Mouse (Mus musculus) left cerebral cortex, adult 2 months (tissue): ENCODE results near the gene Commd9. TPM values are rescaled to one million over a fixed set of nuclear protein-coding genes. Genes with fewer than 3 reads are reported as not detected.

Experiments used
- DNase-seq, 2 experiments: peaks; one replicate each; pipeline ENCODE4 v3.0.0; 2021 to 2022; ENCODE audit warnings: low spot score in 2 of 2, mixed read lengths in 1 of 2; ENCODE audit errors: extremely low spot score in 1 of 2
- H3K27ac ChIP-seq: fragments of 200-600 bp; 2 replicates; pipeline ENCODE4 v1.8.1; 2022
- H3K4me3 ChIP-seq: fragments of 200-600 bp; 2 replicates; pipeline ENCODE4 v1.8.1; 2022
- CTCF ChIP-seq: fragments of 200-600 bp; IDR thresholded peaks from 2 replicates; pipeline ENCODE4 v1.8.1; 2022; ENCODE audit warnings: antibody characterized with exemption, mild to moderate bottlenecking, moderate library complexity
- intact Hi-C: fragments of 180-260 bp; cut with DNase I; formaldehyde crosslinking; loops from one replicate; pipeline ENCODE4 v1.15.1; 2025
- total RNA-seq, 2 experiments: library from RNA; stranded (reverse); gene quantifications; 2 replicates each; pipeline ENCODE4 v1.2.3; 2021

The Commd9 gene
- total RNA-seq, 2 experiments from 2014 or later = 38.6 to 42.3 TPM

- TF ChIP-seq CTCF = no peak
- H3K27ac ChIP-seq = no peak overlapping the region
- DNase-seq = no peak
- intact Hi-C loops = no loop called here
- no peak overlapping the region for H3K4me3 ChIP-seq
Observed at GRCm38 (mm10) chr2:101888886-101889285, 2.8 kb downstream of the Commd9 start.

DNA sequence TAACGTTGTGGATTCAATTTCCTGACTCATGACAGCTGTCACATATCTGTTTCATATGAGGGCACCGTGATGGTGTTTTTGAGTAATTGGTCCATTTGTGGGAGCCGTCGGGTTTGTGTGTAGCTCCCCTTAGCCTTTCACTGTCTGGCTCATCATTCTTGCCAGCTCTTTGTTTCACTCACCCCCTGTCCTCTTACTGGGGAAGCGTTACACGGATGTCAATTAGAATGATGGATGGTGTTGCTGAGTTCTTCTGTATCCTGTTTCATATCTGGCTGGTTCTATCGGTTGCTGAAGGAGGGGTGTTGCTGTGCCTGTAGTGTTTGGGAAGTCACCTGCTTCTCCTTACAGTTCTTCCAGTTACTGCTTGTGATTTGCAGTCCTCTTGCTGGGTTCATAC, 5.1 kb downstream of the Commd9 start:
- H3K27ac ChIP-seq = no peak overlapping the region
- no peak for DNase-seq
- TF ChIP-seq CTCF = no peak
- no peak overlapping the region for H3K4me3 ChIP-seq
- intact Hi-C loops = no loop called here

- Histone ChIP-seq H3K4me3 (no peak overlapping the region), H3K27ac (no peak overlapping the region)
- TF ChIP-seq CTCF = no peak
- DNase-seq = no peak
- intact Hi-C loops = no loop called here
Observed at GRCm38 (mm10) chr2:101894126-101894525, 8.1 kb downstream of the Commd9 start.

DNA sequence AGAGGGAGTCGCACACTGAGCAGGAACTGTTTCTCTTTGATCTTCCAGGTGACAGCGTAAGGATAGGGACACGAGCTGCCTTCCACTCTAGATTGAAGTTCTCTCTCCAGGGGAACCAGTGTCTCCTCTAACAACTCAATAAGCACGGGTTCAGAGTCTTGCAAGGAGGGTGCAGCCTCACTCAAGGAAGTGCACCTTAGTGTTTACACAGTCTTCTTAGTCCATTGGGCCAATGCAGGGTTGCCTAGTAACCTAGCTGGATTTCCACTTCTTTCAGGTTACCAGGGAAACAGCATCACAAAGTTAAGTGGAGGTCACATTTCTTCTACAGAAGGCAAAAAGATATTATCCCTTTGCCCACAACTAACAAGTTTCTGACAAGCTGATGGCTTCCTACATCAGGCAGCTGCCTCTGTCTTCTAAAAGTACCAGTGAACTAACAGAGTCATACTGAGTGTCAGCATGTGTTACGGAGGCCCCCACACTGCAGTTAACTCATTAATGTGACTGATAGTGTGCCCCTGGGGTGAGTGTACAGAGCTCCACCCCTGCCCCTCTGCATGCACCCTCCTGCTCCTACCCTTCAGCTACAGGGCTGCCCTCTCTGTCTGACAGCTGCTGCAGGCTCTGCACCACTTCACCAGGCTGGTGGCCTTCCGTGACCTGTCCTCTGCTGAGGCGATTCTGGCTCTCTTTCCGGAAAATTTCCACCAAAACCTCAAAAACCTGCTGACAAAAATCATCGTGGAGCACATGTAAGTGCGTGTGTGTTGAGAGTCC, 10.6 kb downstream of the Commd9 start:
- no peak for TF ChIP-seq CTCF
- H3K4me3 ChIP-seq = no peak overlapping the region
- intact Hi-C loops = no loop called here
- H3K27ac ChIP-seq = no peak overlapping the region
- DNase-seq = no peak

- intact Hi-C loops = loop anchor here (10.0 kb wide), 2 partner anchors 383 to 773 kb away; no protein-coding TSS in a partner anchor
- Histone ChIP-seq H3K27ac (no peak overlapping the region), H3K4me3 (no peak overlapping the region)
- DNase-seq = no peak
- no peak for TF ChIP-seq CTCF
Observed at GRCm38 (mm10) chr2:101902196-101902595, 16.1 kb downstream of the Commd9 start.

DNA sequence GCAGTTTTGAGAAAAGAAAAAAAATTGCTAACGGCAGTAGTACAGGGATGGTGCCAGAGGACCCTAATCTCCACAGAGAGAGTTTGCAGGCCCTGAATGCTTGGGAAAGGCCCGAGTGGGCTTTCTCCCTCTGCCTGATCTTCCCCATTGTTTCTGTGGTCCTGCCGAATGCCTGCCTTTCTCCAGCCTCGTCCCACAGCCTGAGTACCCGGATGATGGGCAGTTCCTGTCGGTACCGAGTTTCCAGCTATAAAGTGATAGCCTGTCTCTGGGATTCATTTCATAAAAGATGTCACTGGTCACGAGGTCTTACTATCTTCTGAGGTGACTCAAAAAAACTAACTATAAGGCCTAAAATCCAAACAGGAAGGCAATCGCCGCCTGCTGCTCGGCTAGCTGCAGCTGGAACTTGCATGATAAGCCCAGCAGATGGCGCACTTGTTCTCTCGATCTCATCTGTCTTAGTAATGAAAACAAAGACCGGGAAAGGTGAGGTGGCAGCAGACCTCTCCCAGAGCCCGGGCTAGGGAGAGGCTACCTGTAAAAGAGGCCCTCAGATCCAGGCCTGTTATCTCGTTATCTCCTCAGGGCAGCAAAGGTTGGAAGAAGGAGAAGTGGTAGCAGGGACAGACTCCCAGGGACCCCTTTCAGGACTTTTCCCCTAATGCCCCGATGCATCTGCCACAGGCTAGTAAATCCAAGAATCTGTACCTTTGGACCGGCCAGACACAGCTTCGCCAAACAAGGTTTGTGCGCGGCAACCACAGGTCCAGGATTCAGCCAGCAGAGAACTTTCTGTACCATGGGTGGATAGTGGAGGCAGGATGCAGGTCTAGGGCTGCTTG, 19.7 kb downstream of the Commd9 start:
- TF ChIP-seq CTCF = peak; percentile 86
- Histone ChIP-seq H3K4me3 (0 out of 2 replicates have a peak overlapping the region, but pooled peaks have one; percentile 14), H3K27ac (no peak overlapping the region)
- intact Hi-C loops = loop anchor here (2.0 to 10.0 kb wide), 6 partner anchors 77 to 769 kb away; no protein-coding TSS in a partner anchor
- DNase-seq = peak; percentile 78 to 83

GRCm38 (mm10) chr2:101906379-101906690, 20.3 kb downstream of the Commd9 start:
- intact Hi-C loops = loop anchor here (2.0 to 10.0 kb wide), 6 partner anchors 76 to 768 kb away; no protein-coding TSS in a partner anchor
- no peak for TF ChIP-seq CTCF
- no peak for DNase-seq
- no peak overlapping the region for H3K4me3 ChIP-seq
- no peak overlapping the region for H3K27ac ChIP-seq

GRCm38 (mm10) chr2:101907386-101908022, 21.5 kb downstream of the Commd9 start:
- no peak overlapping the region for H3K4me3 ChIP-seq
- no peak overlapping the region for H3K27ac ChIP-seq
- intact Hi-C loops = loop anchor here (1.0 to 10.0 kb wide), 7 partner anchors 75 to 767 kb away; partner anchors contain the start of gene Fjx1
- DNase-seq = peak in 1 of 2 experiments; percentile 27
- TF ChIP-seq CTCF = no peak

- Histone ChIP-seq H3K4me3 (no peak overlapping the region), H3K27ac (no peak overlapping the region)
- DNase-seq = peak; percentile 38 to 45
- intact Hi-C loops = loop anchor here (5.0 to 10.0 kb wide), 5 partner anchors 74 to 766 kb away; no protein-coding TSS in a partner anchor
- TF ChIP-seq CTCF = no peak
Observed at GRCm38 (mm10) chr2:101908773-101909172, 22.7 kb downstream of the Commd9 start.

- no peak overlapping the region for H3K4me3 ChIP-seq
- no peak for DNase-seq
- no peak overlapping the region for H3K27ac ChIP-seq
- no peak for TF ChIP-seq CTCF
- intact Hi-C loops = loop anchor here (5.0 to 10.0 kb wide), 5 partner anchors 73 to 765 kb away; no protein-coding TSS in a partner anchor
Observed at GRCm38 (mm10) chr2:101909326-101910080, 23.5 kb downstream of the Commd9 start.

DNA sequence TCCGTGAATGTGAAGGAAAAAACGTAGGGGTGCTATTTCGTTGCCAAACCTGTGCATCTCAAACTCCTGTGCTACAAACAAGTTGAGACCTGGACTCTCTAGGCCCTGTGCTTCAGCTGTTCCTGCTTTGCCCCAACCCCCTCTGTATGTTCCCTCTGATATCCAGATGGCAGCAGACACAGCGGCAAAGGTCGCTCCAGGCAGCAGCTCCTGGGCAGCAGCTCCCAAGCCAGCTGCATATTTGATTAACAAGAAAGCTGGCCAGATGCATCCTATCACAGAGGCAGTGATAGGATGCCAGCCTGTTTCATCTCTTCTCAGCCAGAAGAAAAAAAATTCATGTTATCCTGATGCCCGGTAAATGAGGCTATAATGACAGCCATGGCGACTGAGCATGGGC, 32.5 kb downstream of the Commd9 start:
- intact Hi-C loops = no loop called here
- DNase-seq = no peak
- no peak for TF ChIP-seq CTCF
- H3K27ac ChIP-seq = no peak overlapping the region
- no peak overlapping the region for H3K4me3 ChIP-seq
